Mouse (Mus musculus): ENCODE measurements around the gene Cybc1.

The Cybc1 gene

GRCm38 (mm10) chr11:121229018-121229439, at the start of gene Cybc1:
TSS of gene Cybc1 (minus strand) at chr11:121229322.
- peak; percentile 74 for DNase-seq (ENCODE audit: low read depth, low spot score)

- no peak for DNase-seq (ENCODE audit: low read depth, low spot score)
Observed at GRCm38 (mm10) chr11:121278011-121278410, 48.9 kb upstream of the Cybc1 start.

- DNase-seq (ENCODE audit: low read depth, low spot score), result no peak
Observed at GRCm38 (mm10) chr11:121277516-121277915, 48.4 kb upstream of the Cybc1 start.

GRCm38 (mm10) chr11:121261074-121261473, 32.0 kb upstream of the Cybc1 start:
- DNase-seq (ENCODE audit: low read depth, low spot score), result no peak

- DNase-seq (ENCODE audit: low read depth, low spot score), result no peak
Observed at GRCm38 (mm10) chr11:121260211-121260906, 31.2 kb upstream of the Cybc1 start.

- DNase-seq (ENCODE audit: low read depth, low spot score), result peak; percentile 81
Observed at GRCm38 (mm10) chr11:121259160-121260100, 30.3 kb upstream of the Cybc1 start, which contains the start of gene Foxk2. TSS of gene Foxk2 (plus strand) at chr11:121259990.

GRCm38 (mm10) chr11:121250196-121250595, 21.1 kb upstream of the Cybc1 start:
- no peak for DNase-seq (ENCODE audit: low read depth, low spot score)

GRCm38 (mm10) chr11:121239669-121240068, 10.5 kb upstream of the Cybc1 start:
- no peak for DNase-seq (ENCODE audit: low read depth, low spot score)

GRCm38 (mm10) chr11:121237345-121238128, 8.4 kb upstream of the Cybc1 start:
- peak; percentile 26 for DNase-seq (ENCODE audit: low read depth, low spot score)

- peak; percentile 99 for DNase-seq (ENCODE audit: low read depth, low spot score)
Observed at GRCm38 (mm10) chr11:121236564-121237344, 7.6 kb upstream of the Cybc1 start, which contains the start of gene Narf. TSS of gene Narf (plus strand) at chr11:121237253.

GRCm38 (mm10) chr11:121235475-121236238, 6.5 kb upstream of the Cybc1 start:
- no peak for DNase-seq (ENCODE audit: low read depth, low spot score)

- no peak for DNase-seq (ENCODE audit: low read depth, low spot score)
Observed at GRCm38 (mm10) chr11:121232706-121233105, 3.6 kb upstream of the Cybc1 start.

GRCm38 (mm10) chr11:121231628-121232291, 2.6 kb upstream of the Cybc1 start:
- peak; percentile 17 for DNase-seq (ENCODE audit: low read depth, low spot score)

GRCm38 (mm10) chr11:121231191-121231590, 2.1 kb upstream of the Cybc1 start:
- DNase-seq (ENCODE audit: low read depth, low spot score), result no peak

GRCm38 (mm10) chr11:121228129-121229017, 749 bp downstream of the Cybc1 start:
- no peak for DNase-seq (ENCODE audit: low read depth, low spot score)

- no peak for DNase-seq (ENCODE audit: low read depth, low spot score)
Observed at GRCm38 (mm10) chr11:121221321-121222010, 7.7 kb downstream of the Cybc1 start.

GRCm38 (mm10) chr11:121220771-121221170, 8.4 kb downstream of the Cybc1 start:
- DNase-seq (ENCODE audit: low read depth, low spot score), result no peak

GRCm38 (mm10) chr11:121219776-121220175, 9.3 kb downstream of the Cybc1 start:
- no peak for DNase-seq (ENCODE audit: low read depth, low spot score)
